Mouse (Mus musculus): ENCODE data around the gene Srl.
"Not testable (repeated sequence)": the region's sequence is repeated elsewhere in the genome, so short reads cannot be mapped to it uniquely, and the experiment has no call there.

Gene Srl

GRCm38 (mm10) chr16:4517906-4518305, 23.7 kb downstream of the Srl start:
- no peak for DNase-seq

- DNase-seq = no peak
Observed at GRCm38 (mm10) chr16:4514383-4514782, 27.2 kb downstream of the Srl start.

DNA sequence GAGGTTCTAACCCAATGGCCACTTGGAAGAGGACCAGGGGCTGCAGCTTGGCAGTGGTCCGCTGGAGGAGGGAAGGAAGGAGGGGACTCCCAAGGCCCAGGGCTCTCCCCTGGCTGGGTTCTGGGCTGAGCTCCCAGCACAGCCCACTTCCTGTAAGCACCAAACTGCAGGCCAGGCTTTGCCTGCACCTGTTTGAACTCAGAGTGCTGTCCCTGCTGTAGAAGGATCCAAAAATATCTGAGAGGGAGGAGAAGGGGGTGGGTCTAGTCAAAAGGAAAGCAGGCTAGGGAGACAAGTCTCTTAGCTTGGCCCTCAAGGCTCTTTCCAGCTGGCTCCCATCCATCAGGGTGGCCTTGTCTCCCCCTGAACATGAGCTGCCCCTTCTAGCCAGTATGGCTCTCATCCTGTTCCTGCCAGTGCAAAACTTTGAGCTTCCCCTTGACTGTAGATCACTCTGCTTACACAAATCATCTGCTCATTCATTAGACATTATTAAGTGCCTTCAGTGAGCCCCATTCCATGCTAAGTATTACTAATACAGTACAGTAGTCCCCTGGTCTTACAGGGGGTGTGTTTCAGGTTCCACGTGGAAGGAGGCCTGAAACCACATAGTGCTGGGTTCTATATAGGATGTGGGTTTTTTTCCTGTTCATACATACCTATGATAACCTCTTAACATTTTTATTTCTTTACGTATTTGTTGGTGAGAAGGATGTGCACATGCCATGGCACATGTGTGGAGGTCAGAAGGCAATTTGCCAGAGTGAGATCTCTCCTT, 28.8 kb downstream of the Srl start:
- peak; percentile 53 for DNase-seq

DNA sequence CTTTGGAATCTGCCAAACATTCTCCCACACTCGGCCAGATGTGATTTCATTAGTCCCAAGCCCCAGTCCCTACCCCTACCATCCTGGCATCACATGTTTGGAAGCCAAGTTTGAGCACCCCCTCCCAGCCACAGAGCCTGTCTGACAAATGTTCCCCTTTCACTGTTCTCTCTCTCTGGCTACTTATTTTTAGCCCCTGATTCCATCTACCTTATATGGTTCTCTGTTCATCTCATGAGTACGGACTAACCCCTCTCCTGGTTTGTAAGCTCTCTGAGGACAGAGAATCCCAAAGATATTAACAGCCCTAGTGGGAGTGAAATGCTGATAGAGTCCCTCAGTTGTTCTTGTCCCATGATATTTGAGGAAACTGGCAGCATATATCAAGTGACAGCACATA, 30.2 kb downstream of the Srl start:
- DNase-seq = no peak

GRCm38 (mm10) chr16:4506181-4506580, 35.4 kb downstream of the Srl start:
- no peak for DNase-seq

DNA sequence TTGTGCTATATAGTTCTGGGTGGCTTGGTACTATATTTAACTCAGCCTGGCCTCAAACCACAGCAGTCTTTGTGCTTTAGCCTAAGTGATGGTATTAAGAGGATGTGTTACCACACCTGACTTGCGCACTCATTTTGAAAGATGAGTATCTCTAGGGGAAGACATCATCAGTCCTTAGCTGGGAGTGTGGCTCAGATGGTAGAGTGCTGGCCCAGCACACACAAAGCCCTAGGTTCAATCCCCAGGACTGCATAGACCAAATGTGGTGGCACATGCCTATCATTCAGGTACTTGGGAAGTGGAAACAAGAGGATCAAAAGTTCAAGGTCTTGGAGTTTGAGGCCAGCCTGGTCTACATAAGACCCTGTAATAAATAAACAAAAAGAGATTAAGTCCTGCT, 38.1 kb downstream of the Srl start:
- no peak for DNase-seq

GRCm38 (mm10) chr16:4502568-4502967, 39.0 kb downstream of the Srl start:
- DNase-seq = no peak

GRCm38 (mm10) chr16:4501703-4502102, 39.9 kb downstream of the Srl start:
- no peak for DNase-seq

DNA sequence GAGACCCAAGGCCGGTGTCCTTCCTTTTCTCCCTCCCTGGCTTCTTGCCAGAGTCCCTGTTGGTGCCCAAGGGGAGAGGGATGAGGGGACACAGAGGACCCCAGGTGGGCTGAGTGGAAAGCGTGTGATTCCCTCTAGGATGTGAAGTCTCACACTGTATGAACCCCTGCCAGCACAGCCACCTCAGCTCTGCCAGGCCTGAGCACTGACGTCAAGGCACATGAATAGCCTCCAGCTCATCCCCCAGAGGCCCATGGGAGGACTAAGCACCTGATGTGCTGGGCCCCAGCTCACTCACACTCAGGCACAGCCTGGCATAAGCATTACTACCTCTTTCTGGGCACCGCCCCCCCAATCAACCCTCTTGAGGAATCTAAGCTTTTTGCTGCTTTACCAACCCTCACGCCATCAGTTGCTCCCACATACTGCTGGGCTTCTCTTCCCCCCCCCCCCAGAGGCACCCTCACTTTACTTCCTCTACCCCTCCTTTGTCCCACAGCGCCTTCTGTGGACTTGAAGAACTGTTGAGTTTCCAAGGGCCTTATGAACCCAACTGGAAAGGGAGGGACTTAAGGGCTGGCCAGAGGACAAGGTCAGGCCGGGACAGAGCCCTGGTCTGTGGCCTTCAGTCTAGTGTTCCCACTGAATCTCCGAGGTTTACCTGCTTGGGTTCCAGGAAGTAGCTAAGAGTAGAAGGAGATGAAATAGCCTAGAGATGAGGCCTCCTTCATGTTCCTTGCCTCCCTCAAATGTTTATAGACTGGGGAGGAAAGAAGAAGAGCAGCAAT, 40.8 kb downstream of the Srl start:
- DNase-seq = no peak

- no peak for DNase-seq
Observed at GRCm38 (mm10) chr16:4497762-4498607, 43.6 kb downstream of the Srl start.

GRCm38 (mm10) chr16:4496470-4496869, 45.1 kb downstream of the Srl start:
- DNase-seq = no peak

DNA sequence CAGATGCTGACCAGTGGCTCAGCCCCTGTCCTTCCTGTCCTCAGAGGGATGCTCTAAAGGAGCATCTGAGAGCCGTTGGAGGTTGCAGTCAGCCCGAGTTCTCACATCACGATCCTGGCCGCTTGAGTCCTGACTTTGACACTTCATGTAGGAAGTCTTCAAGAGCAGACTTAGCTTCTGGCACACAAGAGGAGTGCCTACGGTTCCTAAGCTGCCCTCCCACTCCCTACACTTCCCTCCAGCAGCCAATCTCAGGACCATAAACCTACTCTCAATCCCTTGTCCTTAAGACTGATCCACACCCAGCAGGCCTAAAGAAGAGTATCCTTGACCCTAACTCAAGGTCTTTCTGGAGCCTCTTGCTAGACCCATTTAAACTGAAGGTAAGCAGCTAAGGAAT, 45.8 kb downstream of the Srl start:
- DNase-seq = peak; percentile 51

DNA sequence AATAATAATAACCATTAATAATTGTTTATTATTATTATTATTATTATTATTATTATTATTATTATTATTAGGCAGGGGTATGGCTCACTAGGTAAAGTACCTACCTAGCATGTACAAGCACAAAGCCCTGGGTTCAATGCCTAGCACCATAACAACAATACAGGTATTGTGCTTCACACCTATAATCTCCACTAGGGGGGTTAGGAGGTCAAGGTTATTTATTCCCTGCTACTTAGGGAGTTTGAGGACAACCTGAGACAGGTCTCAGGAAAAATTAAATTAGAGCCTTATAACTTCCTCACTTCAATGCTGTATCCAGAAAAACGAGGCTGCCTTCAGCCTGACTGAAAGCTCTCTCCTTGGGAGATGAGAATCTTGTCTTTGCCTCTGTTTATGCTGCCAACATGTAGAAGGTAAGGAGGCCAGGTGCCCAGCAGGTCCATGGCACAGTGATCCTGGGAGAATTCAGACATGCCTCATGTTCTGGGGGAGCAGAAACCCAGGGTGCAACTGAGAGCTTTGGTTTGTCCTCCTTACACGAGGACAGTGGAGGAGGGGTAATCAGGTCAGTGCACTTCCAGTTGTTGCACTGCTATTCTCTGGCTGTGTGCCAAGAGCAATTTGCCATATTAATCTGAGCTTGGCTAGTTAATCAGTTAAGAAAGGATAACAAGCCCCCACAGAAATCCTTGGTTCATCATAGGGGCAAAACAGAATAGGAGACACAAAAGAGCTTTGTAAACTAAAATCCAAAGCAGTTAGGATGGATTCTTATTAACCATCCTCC, 48.6 kb downstream of the Srl start:
- DNase-seq = no peak

- peak; percentile 97 for DNase-seq
Observed at GRCm38 (mm10) chr16:4489114-4489624, 52.4 kb downstream of the Srl start.

DNA sequence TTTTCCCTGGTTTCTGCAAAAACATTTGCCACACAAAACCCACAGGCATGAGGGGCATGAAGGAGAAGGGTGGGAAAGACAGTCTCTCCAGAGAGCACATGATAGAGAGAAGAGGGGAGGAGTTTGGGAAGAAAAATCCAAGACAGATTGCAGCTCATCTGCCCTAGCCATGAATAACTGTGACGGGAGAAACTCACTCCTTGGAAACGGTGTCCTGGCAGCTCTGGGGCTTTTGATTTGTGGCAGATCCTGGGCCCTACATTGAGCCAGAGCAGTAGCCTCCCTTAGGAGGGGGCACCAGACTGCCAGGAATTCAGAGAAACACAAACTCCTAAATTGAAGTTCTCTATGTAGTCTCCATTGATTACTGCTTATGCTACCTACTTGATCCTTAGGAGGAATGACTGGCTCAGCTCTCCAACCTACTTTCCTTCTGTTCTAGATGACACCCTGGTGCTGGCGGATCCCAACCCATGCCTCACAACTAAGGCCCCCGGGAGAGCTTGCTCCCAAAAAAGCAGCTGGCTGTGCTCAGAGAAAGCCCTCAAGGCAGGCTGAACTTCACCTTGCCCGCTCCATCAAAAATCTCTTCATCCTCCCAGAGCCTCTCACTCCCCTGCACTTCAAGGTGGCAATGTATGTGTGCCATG, 60.9 kb downstream of the Srl start:
- no peak for DNase-seq

- DNase-seq = no peak
Observed at GRCm38 (mm10) chr16:4477591-4478215, 63.9 kb downstream of the Srl start.

DNA sequence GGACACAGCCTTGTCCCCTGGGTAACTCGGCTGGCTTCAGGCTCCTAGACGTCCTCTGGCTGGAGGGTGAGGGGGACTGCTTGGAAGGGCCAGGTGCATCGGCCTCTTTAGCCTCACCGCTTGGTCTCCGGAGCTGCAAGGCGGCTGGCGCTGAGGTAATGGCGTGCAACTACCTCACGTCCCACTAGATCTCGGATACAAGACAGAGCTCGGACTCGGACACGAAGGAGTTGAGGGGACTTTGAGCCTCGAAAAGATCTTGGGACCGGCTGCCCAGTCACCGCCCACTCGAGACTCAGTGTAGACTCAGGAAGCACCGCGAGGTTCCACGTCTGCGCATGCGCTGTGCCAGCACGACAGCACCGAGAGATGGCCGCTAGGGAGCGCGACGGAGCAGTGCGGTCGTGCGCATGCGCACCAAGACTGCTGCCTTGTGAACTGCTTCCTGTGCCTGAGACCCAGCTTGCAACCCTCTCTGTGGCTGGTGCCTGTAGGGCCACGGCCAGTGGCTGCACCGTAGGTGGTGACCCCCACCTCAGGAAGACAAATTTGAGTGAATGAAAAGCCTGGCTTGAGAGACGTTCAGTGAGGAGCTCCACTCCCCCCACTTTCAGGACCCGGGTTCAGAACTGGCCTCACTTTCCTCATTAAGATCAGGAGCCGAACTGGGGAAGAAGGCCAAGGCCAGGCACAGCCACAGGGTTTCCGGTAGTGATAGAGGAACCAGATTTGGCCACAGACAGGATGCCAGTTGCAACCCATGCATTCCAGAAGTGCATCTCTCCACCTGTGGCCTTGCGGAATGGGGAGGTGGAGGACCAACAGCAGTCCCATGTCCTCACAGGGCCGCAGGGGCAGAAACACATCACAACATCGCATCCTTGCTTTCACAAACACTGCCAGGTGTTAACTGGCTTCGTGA, 66.5 kb downstream of the Srl start:
- peak; percentile 96 for DNase-seq

- not testable (repeated sequence) for DNase-seq
Observed at GRCm38 (mm10) chr16:4474040-4474881, 67.4 kb downstream of the Srl start.

GRCm38 (mm10) chr16:4473231-4473630, 68.4 kb downstream of the Srl start:
- no peak for DNase-seq

All from lung, postnatal 14 days (tissue).